Mouse (Mus musculus) lung, embryonic 15.5 days (tissue): ENCODE data around the gene Ugt2b5. TPM values are rescaled to one million over a fixed set of nuclear protein-coding genes. Genes with fewer than 3 reads are reported as not detected.

Source experiments
- polyA plus RNA-seq: library from polyadenylated mRNA; unstranded; fragments of >200 nt; fragmentation: Nextera tagmentation; extraction: Ambion mirVana; gene quantifications from 2 replicates; pipeline ENCODE4 v1.2.1, GENCODE M21; 2015

The Ugt2b5 gene
- polyA plus RNA-seq, 1 experiment from 2014 or later = not detected

Other genes starting within 250 kb of the Ugt2b5 start
- gene Ugt2b34, start 233.4 kb downstream of the Ugt2b5 start, polyA plus RNA-seq = 0.20 and 0.39 TPM in 2 replicates
- not detected in 2 replicates for gene Ugt2b1, start 213.8 kb downstream of the Ugt2b5 start, polyA plus RNA-seq
- gene Ugt2b35, start 139.5 kb downstream of the Ugt2b5 start, polyA plus RNA-seq = not detected in 2 replicates
- 0.24 TPM in 1 of 2 replicates, not detected in the other for gene Ugt2b36, start 47.8 kb downstream of the Ugt2b5 start, polyA plus RNA-seq
- gene Ugt2b37, start 114.5 kb upstream of the Ugt2b5 start, polyA plus RNA-seq = 0.12 TPM in 1 of 2 replicates, not detected in the other
- gene Ugt2a3, start 196.9 kb upstream of the Ugt2b5 start, polyA plus RNA-seq = not detected in 2 replicates